Mouse (Mus musculus) left cerebral cortex, postnatal 4 days (tissue): ENCODE results near the gene Eif4g1. TPM values are rescaled to one million over a fixed set of nuclear protein-coding genes. Genes with fewer than 3 reads are reported as not detected.

Source experiments
- DNase-seq: peaks from one replicate; pipeline ENCODE4 v3.0.0-alpha.2; 2022
- intact Hi-C: fragments of 180-260 bp; cut with DNase I; formaldehyde crosslinking; loops from one replicate; pipeline ENCODE4 v1.15.1; 2025
- total RNA-seq, 2 experiments: library from RNA; stranded (reverse); gene quantifications; 2 replicates each; pipeline ENCODE4 v1.2.3; 2021

The Eif4g1 gene
- total RNA-seq, 2 experiments from 2014 or later = 362 to 378 TPM

- intact Hi-C loops = no loop called here
These were observed 3.8 kb downstream of the Eif4g1 start for GRCm38 (mm10) chr16:20671886-20672285.

GRCm38 (mm10) chr16:20672500-20672902 lies 4.4 kb downstream of the Eif4g1 start:
- intact Hi-C loops = no loop called here
- peak; percentile 97 for DNase-seq

More at GRCm38 (mm10) chr16:20671886-20672285, 3.8 kb downstream of the Eif4g1 start:
- no peak for DNase-seq

GRCm38 (mm10) chr16:20672965-20673705 lies 5.0 kb downstream of the Eif4g1 start:
- intact Hi-C loops = no loop called here
- DNase-seq = peak; percentile 66

- intact Hi-C loops = no loop called here
- DNase-seq = no peak
These were observed 5.7 kb downstream of the Eif4g1 start for GRCm38 (mm10) chr16:20673706-20674303.

GRCm38 (mm10) chr16:20675213-20675612 lies 7.1 kb downstream of the Eif4g1 start:
- intact Hi-C loops = no loop called here
- DNase-seq = no peak

GRCm38 (mm10) chr16:20676702-20677101 lies 8.6 kb downstream of the Eif4g1 start:
- no peak for DNase-seq
- intact Hi-C loops = no loop called here

GRCm38 (mm10) chr16:20677380-20677779 lies 9.3 kb downstream of the Eif4g1 start:
- intact Hi-C loops = no loop called here
- DNase-seq = no peak

GRCm38 (mm10) chr16:20677974-20678675 lies 10.0 kb downstream of the Eif4g1 start:
- intact Hi-C loops = no loop called here
- DNase-seq = peak; percentile 76

GRCm38 (mm10) chr16:20690774-20691173 lies 22.7 kb downstream of the Eif4g1 start:
- intact Hi-C loops = no loop called here
- no peak for DNase-seq

- intact Hi-C loops = no loop called here
These were observed 23.5 kb downstream of the Eif4g1 start for GRCm38 (mm10) chr16:20691617-20692016.

GRCm38 (mm10) chr16:20692241-20692965 lies 24.3 kb downstream of the Eif4g1 start:
- DNase-seq = peak; percentile 28
- intact Hi-C loops = no loop called here

More at GRCm38 (mm10) chr16:20691617-20692016, 23.5 kb downstream of the Eif4g1 start:
- no peak for DNase-seq

GRCm38 (mm10) chr16:20693111-20693701 lies 25.1 kb downstream of the Eif4g1 start, which contains the start of gene Fam131a:
TSS of gene Fam131a (plus strand) at chr16:20693241.
- DNase-seq = peak; percentile 97
- intact Hi-C loops = no loop called here

GRCm38 (mm10) chr16:20694781-20695180 lies 26.7 kb downstream of the Eif4g1 start:
- intact Hi-C loops = no loop called here
- DNase-seq = peak; percentile 47

GRCm38 (mm10) chr16:20695622-20696323 lies 27.7 kb downstream of the Eif4g1 start:
- peak; percentile 93 for DNase-seq
- intact Hi-C loops = no loop called here

- intact Hi-C loops = no loop called here
- no peak for DNase-seq
These were observed 31.2 kb downstream of the Eif4g1 start for GRCm38 (mm10) chr16:20699266-20699665.

- no peak for DNase-seq
- intact Hi-C loops = no loop called here
These were observed 31.9 kb downstream of the Eif4g1 start for GRCm38 (mm10) chr16:20700036-20700435.

- DNase-seq = no peak
- intact Hi-C loops = no loop called here
These were observed 33.2 kb downstream of the Eif4g1 start for GRCm38 (mm10) chr16:20701316-20701715.

- no peak for DNase-seq
- intact Hi-C loops = no loop called here
These were observed 33.8 kb downstream of the Eif4g1 start for GRCm38 (mm10) chr16:20701729-20702521.

GRCm38 (mm10) chr16:20702522-20702893 lies 34.4 kb downstream of the Eif4g1 start:
- DNase-seq = peak; percentile 80
- intact Hi-C loops = no loop called here
